Mouse (Mus musculus) small intestine, adult 2 months (tissue): Measurements from ENCODE around the gene Taf4.

Experiments used
- CTCF ChIP-seq: fragments of 200-500 bp; IDR thresholded peaks from 2 replicates; pipeline ENCODE4 v1.5.1; 2012; ENCODE audit warnings: low read depth, mild to moderate bottlenecking, control low read depth, inconsistent platforms, low read length, moderate library complexity, mixed read lengths; ENCODE audit not compliant: insufficient replicate concordance, insufficient read length; ENCODE audit errors: extremely low read depth
- POLR2A ChIP-seq: fragments of 200-500 bp; IDR thresholded peaks from 2 replicates; pipeline ENCODE4 v1.6.1; 2012; ENCODE audit warnings: low read depth, mild to moderate bottlenecking, control low read depth, inconsistent platforms, low read length, moderate library complexity

- TF ChIP-seq POLR2A (no peak), CTCF (no peak)
Observed at GRCm38 (mm10) chr2:179862676-179863075, 113.8 kb downstream of the Taf4 start.
